Mouse (Mus musculus) kidney, postnatal 4 days (tissue): Measurements from ENCODE around the gene Madcam1.
A peak's percentile ranks its signal among the peaks of the same experiment; 100 is the strongest.

Source experiments
- DNase-seq, 2 experiments: peaks; one replicate each; pipeline ENCODE4 v3.0.0; 2021; ENCODE audit warnings: mixed read lengths in 2 of 2

Gene Madcam1

GRCm38 (mm10) chr10:79668771-79669575, 4.6 kb downstream of the Madcam1 start, which contains the start of gene Tpgs1:
Tpgs1 (plus strand) TSS chr10:79669369.
- peak; percentile 90 to 94 for DNase-seq

- DNase-seq: peak; percentile 85 to 88
Measured at GRCm38 (mm10) chr10:79669576-79670057, 5.3 kb downstream of the Madcam1 start.

GRCm38 (mm10) chr10:79670071-79670888, 5.9 kb downstream of the Madcam1 start:
- no peak for DNase-seq

- DNase-seq: no peak
Measured at GRCm38 (mm10) chr10:79671396-79672087, 7.2 kb downstream of the Madcam1 start.

GRCm38 (mm10) chr10:79672088-79672455, 7.7 kb downstream of the Madcam1 start:
- peak in 1 of 2 experiments; percentile 50 for DNase-seq

GRCm38 (mm10) chr10:79673054-79673453, 8.7 kb downstream of the Madcam1 start:
- DNase-seq: no peak

GRCm38 (mm10) chr10:79675346-79676035, 11.1 kb downstream of the Madcam1 start:
- no peak for DNase-seq

- DNase-seq: peak in 1 of 2 experiments; percentile 35
Measured at GRCm38 (mm10) chr10:79680606-79681495, 16.5 kb downstream of the Madcam1 start.

GRCm38 (mm10) chr10:79681591-79682245, 17.4 kb downstream of the Madcam1 start, which contains the start of gene Cdc34:
Cdc34 (plus strand) TSS chr10:79682195.
- DNase-seq: peak; percentile 99

- DNase-seq: peak; percentile 47 to 60
Measured at GRCm38 (mm10) chr10:79682551-79682915, 18.2 kb downstream of the Madcam1 start.

GRCm38 (mm10) chr10:79682916-79683582, 18.7 kb downstream of the Madcam1 start:
- DNase-seq: peak; percentile 84 to 88

GRCm38 (mm10) chr10:79683726-79684640, 19.6 kb downstream of the Madcam1 start:
- no peak for DNase-seq

GRCm38 (mm10) chr10:79684770-79685600, 20.6 kb downstream of the Madcam1 start:
- DNase-seq: no peak

GRCm38 (mm10) chr10:79686219-79686618, 21.9 kb downstream of the Madcam1 start:
- no peak for DNase-seq

- no peak for DNase-seq
Measured at GRCm38 (mm10) chr10:79686691-79687090, 22.3 kb downstream of the Madcam1 start.

GRCm38 (mm10) chr10:79687513-79687912, 23.2 kb downstream of the Madcam1 start:
- no peak for DNase-seq

GRCm38 (mm10) chr10:79688720-79689119, 24.4 kb downstream of the Madcam1 start, which contains the start of gene Gzmm:
Gzmm (plus strand) TSS chr10:79689020.
- no peak for DNase-seq

GRCm38 (mm10) chr10:79689178-79689577, 24.8 kb downstream of the Madcam1 start:
- DNase-seq: no peak
